Mouse (Mus musculus): ENCODE measurements around the gene Rap1gap2. TPM values are rescaled to one million over a fixed set of nuclear protein-coding genes. Genes with fewer than 3 reads are reported as not detected.

The Rap1gap2 gene
- polyA plus RNA-seq, 1 experiment from 2014 or later, result 13.1 TPM

GRCm38 (mm10) chr11:74465712-74466111, 145.0 kb downstream of the Rap1gap2 start:
- no peaks in the 10 kb centered on the region for H3K36me3 ChIP-seq
- peaks cover 14% of the 10 kb centered on the region for H3K4me1 ChIP-seq
- no peak overlapping the region for H3K9ac ChIP-seq (replicated peaks)
- no peak overlapping the region for H3K27ac ChIP-seq (replicated peaks)
- no peaks in the 10 kb centered on the region for H3K9me3 ChIP-seq (replicated peaks)
- ATAC-seq (ENCODE audit: low FRiP score), result no peak
- no peaks in the 10 kb centered on the region for H3K27me3 ChIP-seq (replicated peaks)
- no peak overlapping the region for H3K4me2 ChIP-seq
- no peak overlapping the region for H3K4me3 ChIP-seq (replicated peaks)
- WGBS, result 45% methylated on average over 7 of the region's 7 CpGs

- H3K4me2 ChIP-seq, result no peak overlapping the region
- no peaks in the 10 kb centered on the region for H3K36me3 ChIP-seq
- ATAC-seq (ENCODE audit: low FRiP score), result no peak
- no peak overlapping the region for H3K9ac ChIP-seq (replicated peaks)
- WGBS, result 65% methylated on average over 10 of the region's 10 CpGs
- no peaks in the 10 kb centered on the region for H3K9me3 ChIP-seq (replicated peaks)
- H3K4me1 ChIP-seq, result peaks cover 14% of the 10 kb centered on the region
- no peak overlapping the region for H3K4me3 ChIP-seq (replicated peaks)
- no peak overlapping the region for H3K27ac ChIP-seq (replicated peaks)
- H3K27me3 ChIP-seq (replicated peaks), result no peaks in the 10 kb centered on the region
These were observed 146.3 kb downstream of the Rap1gap2 start for GRCm38 (mm10) chr11:74464181-74464977.

- Histone ChIP-seq H3K4me3 (replicated peaks) (no peak overlapping the region), H3K36me3 (no peaks in the 10 kb centered on the region), H3K27me3 (replicated peaks) (no peaks in the 10 kb centered on the region), H3K27ac (replicated peaks) (no peak overlapping the region), H3K4me2 (no peak overlapping the region), H3K9ac (replicated peaks) (no peak overlapping the region), H3K4me1 (peaks cover 14% of the 10 kb centered on the region; the same call in 1 of the 2 replicates), H3K9me3 (replicated peaks) (no peaks in the 10 kb centered on the region)
- WGBS, result 34% methylated on average over 2 of the region's 2 CpGs
- no peak for ATAC-seq (ENCODE audit: low FRiP score)
These were observed 148.1 kb downstream of the Rap1gap2 start for GRCm38 (mm10) chr11:74462651-74463050.

GRCm38 (mm10) chr11:74459651-74460050, 151.1 kb downstream of the Rap1gap2 start:
- 68% methylated on average over 8 of the region's 8 CpGs for WGBS
- Histone ChIP-seq H3K4me3 (replicated peaks) (no peak overlapping the region), H3K4me2 (no peak overlapping the region), H3K27ac (replicated peaks) (no peak overlapping the region), H3K9me3 (replicated peaks) (no peaks in the 10 kb centered on the region), H3K4me1 (peaks cover 15% of the 10 kb centered on the region; the same call in 1 of the 2 replicates), H3K36me3 (no peaks in the 10 kb centered on the region), H3K27me3 (replicated peaks) (no peaks in the 10 kb centered on the region), H3K9ac (replicated peaks) (no peak overlapping the region)
- no peak for ATAC-seq (ENCODE audit: low FRiP score)

GRCm38 (mm10) chr11:74458400-74458799, 152.3 kb downstream of the Rap1gap2 start:
- no peak for ATAC-seq (ENCODE audit: low FRiP score)
- Histone ChIP-seq H3K4me1 (peaks cover 16% of the 10 kb centered on the region), H3K27ac (replicated peaks) (no peak overlapping the region), H3K4me3 (replicated peaks) (no peak overlapping the region), H3K9me3 (replicated peaks) (no peaks in the 10 kb centered on the region), H3K27me3 (replicated peaks) (no peaks in the 10 kb centered on the region), H3K36me3 (no peaks in the 10 kb centered on the region), H3K9ac (replicated peaks) (no peak overlapping the region), H3K4me2 (no peak overlapping the region)
- WGBS, result 82% methylated on average over 3 of the region's 3 CpGs

- Histone ChIP-seq H3K4me3 (replicated peaks) (no peak overlapping the region), H3K4me2 (no peak overlapping the region), H3K9ac (replicated peaks) (no peak overlapping the region), H3K9me3 (replicated peaks) (no peaks in the 10 kb centered on the region), H3K27ac (replicated peaks) (no peak overlapping the region), H3K27me3 (replicated peaks) (no peaks in the 10 kb centered on the region), H3K36me3 (no peaks in the 10 kb centered on the region), H3K4me1 (peaks cover 27% of the 10 kb centered on the region)
- no peak for ATAC-seq (ENCODE audit: low FRiP score)
- WGBS, result 72% methylated on average over 10 of the region's 10 CpGs
These were observed 153.5 kb downstream of the Rap1gap2 start for GRCm38 (mm10) chr11:74457194-74457593.

GRCm38 (mm10) chr11:74448556-74448955, 162.2 kb downstream of the Rap1gap2 start:
- Histone ChIP-seq H3K9me3 (replicated peaks) (no peaks in the 10 kb centered on the region; the same call in 1 of the 2 replicates), H3K36me3 (no peaks in the 10 kb centered on the region), H3K27me3 (replicated peaks) (no peaks in the 10 kb centered on the region), H3K4me1 (peaks cover 13% of the 10 kb centered on the region), H3K4me3 (replicated peaks) (no peak overlapping the region), H3K4me2 (no peak overlapping the region), H3K27ac (replicated peaks) (no peak overlapping the region), H3K9ac (replicated peaks) (no peak overlapping the region)
- 59% methylated on average over 4 of the region's 4 CpGs for WGBS
- no peak for ATAC-seq (ENCODE audit: low FRiP score)

- ATAC-seq (ENCODE audit: low FRiP score), result no peak
- WGBS, result 88% methylated on average over 6 of the region's 6 CpGs
- H3K4me1 ChIP-seq, result peaks cover 7% of the 10 kb centered on the region; the same call in 1 of the 2 replicates
- H3K4me2 ChIP-seq, result no peak overlapping the region
- no peaks in the 10 kb centered on the region for H3K27me3 ChIP-seq (replicated peaks)
- H3K9me3 ChIP-seq (replicated peaks), result no peaks in the 10 kb centered on the region; the same call in 1 of the 2 replicates
- no peak overlapping the region for H3K27ac ChIP-seq (replicated peaks)
- no peak overlapping the region for H3K4me3 ChIP-seq (replicated peaks)
- no peak overlapping the region for H3K9ac ChIP-seq (replicated peaks)
- H3K36me3 ChIP-seq, result no peaks in the 10 kb centered on the region
These were observed 162.7 kb downstream of the Rap1gap2 start for GRCm38 (mm10) chr11:74447991-74448403.

GRCm38 (mm10) chr11:74445591-74445990, 165.1 kb downstream of the Rap1gap2 start:
- Histone ChIP-seq H3K27me3 (replicated peaks) (no peaks in the 10 kb centered on the region), H3K9ac (replicated peaks) (no peak overlapping the region), H3K36me3 (no peaks in the 10 kb centered on the region), H3K9me3 (replicated peaks) (no peaks in the 10 kb centered on the region; the same call in 1 of the 2 replicates), H3K4me3 (replicated peaks) (no peak overlapping the region), H3K4me2 (no peak overlapping the region), H3K4me1 (peaks cover 6% of the 10 kb centered on the region), H3K27ac (replicated peaks) (no peak overlapping the region)
- no peak for ATAC-seq (ENCODE audit: low FRiP score)
- WGBS, result 88% methylated on average over 3 of the region's 3 CpGs

GRCm38 (mm10) chr11:74443924-74444256, 166.8 kb downstream of the Rap1gap2 start:
- 91% methylated on average over 5 of the region's 5 CpGs for WGBS
- Histone ChIP-seq H3K36me3 (no peaks in the 10 kb centered on the region), H3K9me3 (replicated peaks) (no peaks in the 10 kb centered on the region; the same call in 1 of the 2 replicates), H3K9ac (replicated peaks) (no peak overlapping the region), H3K27me3 (replicated peaks) (no peaks in the 10 kb centered on the region), H3K4me3 (replicated peaks) (no peak overlapping the region), H3K4me1 (peaks cover 21% of the 10 kb centered on the region), H3K27ac (replicated peaks) (no peak overlapping the region), H3K4me2 (no peak overlapping the region)
- no peak for ATAC-seq (ENCODE audit: low FRiP score)

- no peak overlapping the region for H3K9ac ChIP-seq (replicated peaks)
- peaks cover 21% of the 10 kb centered on the region for H3K4me1 ChIP-seq
- H3K4me2 ChIP-seq, result no peak overlapping the region
- no peak for ATAC-seq (ENCODE audit: low FRiP score)
- H3K27ac ChIP-seq (replicated peaks), result no peak overlapping the region
- no peaks in the 10 kb centered on the region for H3K36me3 ChIP-seq
- H3K27me3 ChIP-seq (replicated peaks), result no peaks in the 10 kb centered on the region
- WGBS, result 80% methylated on average over 6 of the region's 6 CpGs
- H3K9me3 ChIP-seq (replicated peaks), result no peaks in the 10 kb centered on the region; the same call in 1 of the 2 replicates
- H3K4me3 ChIP-seq (replicated peaks), result no peak overlapping the region
These were observed 167.4 kb downstream of the Rap1gap2 start for GRCm38 (mm10) chr11:74443147-74443923.

- H3K36me3 ChIP-seq, result no peaks in the 10 kb centered on the region
- ATAC-seq (ENCODE audit: low FRiP score), result no peak
- H3K9me3 ChIP-seq (replicated peaks), result no peaks in the 10 kb centered on the region; the same call in 1 of the 2 replicates
- H3K4me2 ChIP-seq, result no peak overlapping the region
- WGBS, result 85% methylated on average over 4 of the region's 4 CpGs
- no peaks in the 10 kb centered on the region for H3K27me3 ChIP-seq (replicated peaks)
- no peak overlapping the region for H3K27ac ChIP-seq (replicated peaks)
- no peak overlapping the region for H3K9ac ChIP-seq (replicated peaks)
- no peak overlapping the region for H3K4me3 ChIP-seq (replicated peaks)
- peaks cover 21% of the 10 kb centered on the region for H3K4me1 ChIP-seq
These were observed 168.3 kb downstream of the Rap1gap2 start for GRCm38 (mm10) chr11:74442396-74442795.

Measured in neural tube, embryonic 15.5 days (tissue).